Mouse (Mus musculus) stomach, embryonic 15.5 days (tissue): ENCODE results near the gene Osbpl10. TPM values are rescaled to one million over a fixed set of nuclear protein-coding genes. Genes with fewer than 3 reads are reported as not detected.
A peak's percentile ranks its signal among the peaks of the same experiment; 100 is the strongest.

Source experiments
- ATAC-seq: fragments of 200-750 bp; cut with Nextera tagmentation; 2 replicates; pipeline ENCODE4 v1.8.0; 2017; ENCODE audit warnings: low read depth, moderate number of reproducible peaks, moderate TSS enrichment; ENCODE audit not compliant: insufficient read depth, low FRiP score
- H3K27ac ChIP-seq: fragments of 300-500 bp; sonication (generic); 2 replicates; pipeline ENCODE4 v1.5.1; 2015; ENCODE audit warnings: mild to moderate bottlenecking, inconsistent platforms
- H3K27me3 ChIP-seq: fragments of 300-500 bp; sonication (generic); replicated peaks from 2 replicates; pipeline ENCODE4 v1.6.1; 2015; ENCODE audit warnings: inconsistent platforms
- H3K36me3 ChIP-seq: fragments of 300-500 bp; sonication (generic); 2 replicates; pipeline ENCODE4 v1.6.1; 2015; ENCODE audit warnings: inconsistent platforms
- H3K4me1 ChIP-seq: fragments of 300-500 bp; sonication (generic); 2 replicates; pipeline ENCODE4 v1.6.1; 2015; ENCODE audit warnings: inconsistent platforms
- H3K4me2 ChIP-seq: fragments of 300-500 bp; sonication (generic); 2 replicates; pipeline ENCODE4 v1.6.1; 2015; ENCODE audit warnings: mild to moderate bottlenecking, inconsistent platforms
- H3K4me3 ChIP-seq: fragments of 300-500 bp; sonication (generic); replicated peaks from 2 replicates; pipeline ENCODE4 v1.5.1; 2015; ENCODE audit warnings: inconsistent platforms
- H3K9ac ChIP-seq: fragments of 300-500 bp; sonication (generic); 2 replicates; pipeline ENCODE4 v1.6.1; 2015; ENCODE audit warnings: inconsistent platforms
- H3K9me3 ChIP-seq: fragments of 300-500 bp; sonication (generic); 2 replicates; pipeline ENCODE4 v1.6.1; 2016; ENCODE audit warnings: inconsistent platforms
- WGBS: fragments of 180-500 bp; shearing (Covaris S2); methylation state at CpG from one replicate; pipeline ENCODE4 v1.1.7; 2015; 5-methylcytosine and 5-hydroxymethylcytosine counted together
- polyA plus RNA-seq: library from polyadenylated mRNA; unstranded; fragments of >200 nt; fragmentation: Nextera tagmentation; extraction: Ambion mirVana; gene quantifications from 2 replicates; pipeline ENCODE4 v1.2.1, GENCODE M21; 2015

The Osbpl10 gene
- 2.0 and 2.3 TPM in 2 replicates for polyA plus RNA-seq

GRCm38 (mm10) chr9:114978281-114979111, at the start of gene Osbpl10:
Gene Osbpl10 (plus strand): TSS chr9:114978569.
- Histone ChIP-seq H3K27me3 (no peaks in the 10 kb centered on the region), H3K36me3 (no peaks in the 10 kb centered on the region), H3K9me3 (no peaks in the 10 kb centered on the region), H3K4me2 (peak within 1 kb of the TSS; percentile 91), H3K4me3 (peak within 1 kb of the TSS; percentile 75), H3K9ac (peak within 1 kb of the TSS; percentile 74), H3K4me1 (peaks cover 7% of the 10 kb centered on the region), H3K27ac (peak within 1 kb of the TSS; percentile 82)
- WGBS = under 1% methylated on average over 67 of the region's 86 CpGs
- ATAC-seq = peak; percentile 81

GRCm38 (mm10) chr9:114930464-114931090, 47.8 kb upstream of the Osbpl10 start:
- Histone ChIP-seq H3K9me3 (no peaks in the 10 kb centered on the region), H3K9ac (no peak overlapping the region), H3K36me3 (no peaks in the 10 kb centered on the region), H3K4me2 (no peak overlapping the region), H3K4me3 (no peak overlapping the region), H3K4me1 (peaks cover 12% of the 10 kb centered on the region), H3K27ac (no peak overlapping the region), H3K27me3 (no peaks in the 10 kb centered on the region)
- no peak for ATAC-seq
- 85% methylated on average over 9 of the region's 9 CpGs for WGBS

GRCm38 (mm10) chr9:114932607-114933006, 45.8 kb upstream of the Osbpl10 start:
- 24% methylated on average over 13 of the region's 13 CpGs for WGBS
- no peak overlapping the region for H3K27ac ChIP-seq

GRCm38 (mm10) chr9:114933037-114933722, 45.2 kb upstream of the Osbpl10 start:
- Histone ChIP-seq H3K4me1 (peaks cover 8% of the 10 kb centered on the region; the same call in 1 of the 2 replicates), H3K27ac (peak overlapping the region; percentile 84), H3K9me3 (no peaks in the 10 kb centered on the region), H3K9ac (peak overlapping the region; percentile 35), H3K4me3 (peak overlapping the region; percentile 58), H3K4me2 (peak overlapping the region; percentile 92), H3K27me3 (no peaks in the 10 kb centered on the region), H3K36me3 (no peaks in the 10 kb centered on the region)
- WGBS = under 1% methylated on average over 47 of the region's 50 CpGs
- ATAC-seq = peak; percentile 28; the same call in 1 of the 2 replicates

More at GRCm38 (mm10) chr9:114932607-114933006, 45.8 kb upstream of the Osbpl10 start:
- no peak for ATAC-seq
- H3K4me2 ChIP-seq = peak overlapping the region; percentile 92
- H3K36me3 ChIP-seq = no peaks in the 10 kb centered on the region
- peak overlapping the region; percentile 58 for H3K4me3 ChIP-seq
- no peaks in the 10 kb centered on the region for H3K27me3 ChIP-seq
- 0 out of 2 replicates have a peak overlapping the region, but pooled peaks have one; percentile 35 for H3K9ac ChIP-seq
- peaks cover 8% of the 10 kb centered on the region; the same call in 1 of the 2 replicates for H3K4me1 ChIP-seq
- H3K9me3 ChIP-seq = no peaks in the 10 kb centered on the region

- H3K36me3 ChIP-seq = no peaks in the 10 kb centered on the region
- H3K4me1 ChIP-seq = peaks cover 8% of the 10 kb centered on the region; the same call in 1 of the 2 replicates
- peak within 1 kb of the TSS; percentile 92 for H3K4me2 ChIP-seq
- under 1% methylated on average over 30 of the region's 30 CpGs for WGBS
- H3K9ac ChIP-seq = peak within 1 kb of the TSS; percentile 35
- peak; percentile 99 for ATAC-seq
- peak within 1 kb of the TSS; percentile 58 for H3K4me3 ChIP-seq
- peak within 1 kb of the TSS; percentile 84 for H3K27ac ChIP-seq
- H3K27me3 ChIP-seq = no peaks in the 10 kb centered on the region
- H3K9me3 ChIP-seq = no peaks in the 10 kb centered on the region
These were observed 44.6 kb upstream of the Osbpl10 start, which contains the start of gene Gpd1l for GRCm38 (mm10) chr9:114933723-114934171. Gene Gpd1l (minus strand): TSS chr9:114933987.

- no peak; the same call in 1 of the 2 replicates for ATAC-seq
- no peaks in the 10 kb centered on the region for H3K36me3 ChIP-seq
- H3K9ac ChIP-seq = no peak overlapping the region
- H3K4me1 ChIP-seq = peaks cover 8% of the 10 kb centered on the region; the same call in 1 of the 2 replicates
- 53% methylated on average over 11 of the region's 11 CpGs for WGBS
- H3K4me3 ChIP-seq = peak overlapping the region; percentile 58
- H3K9me3 ChIP-seq = no peaks in the 10 kb centered on the region
- no peak overlapping the region for H3K27ac ChIP-seq
- H3K27me3 ChIP-seq = no peaks in the 10 kb centered on the region
- peak overlapping the region; percentile 92 for H3K4me2 ChIP-seq
These were observed 44.1 kb upstream of the Osbpl10 start for GRCm38 (mm10) chr9:114934231-114934630.

- peaks cover 8% of the 10 kb centered on the region; the same call in 1 of the 2 replicates for H3K4me1 ChIP-seq
- H3K4me3 ChIP-seq = no peak overlapping the region
- WGBS = 77% methylated on average over 4 of the region's 4 CpGs
- H3K9me3 ChIP-seq = no peaks in the 10 kb centered on the region
- H3K36me3 ChIP-seq = no peaks in the 10 kb centered on the region
- H3K9ac ChIP-seq = no peak overlapping the region
- ATAC-seq = no peak
- H3K27me3 ChIP-seq = no peaks in the 10 kb centered on the region
- no peak overlapping the region for H3K27ac ChIP-seq
- H3K4me2 ChIP-seq = no peak overlapping the region
These were observed 43.0 kb upstream of the Osbpl10 start for GRCm38 (mm10) chr9:114935321-114935720.

- ATAC-seq = no peak
- Histone ChIP-seq H3K27ac (no peak overlapping the region), H3K4me2 (no peak overlapping the region), H3K27me3 (no peaks in the 10 kb centered on the region), H3K9ac (no peak overlapping the region), H3K4me1 (peaks cover 8% of the 10 kb centered on the region; the same call in 1 of the 2 replicates), H3K4me3 (no peak overlapping the region), H3K9me3 (no peaks in the 10 kb centered on the region), H3K36me3 (no peaks in the 10 kb centered on the region)
- 64% methylated on average over 2 of the region's 2 CpGs for WGBS
These were observed 41.7 kb upstream of the Osbpl10 start for GRCm38 (mm10) chr9:114936687-114937086.

GRCm38 (mm10) chr9:114944642-114945041, 33.7 kb upstream of the Osbpl10 start:
- Histone ChIP-seq H3K4me2 (no peak overlapping the region), H3K4me3 (no peak overlapping the region), H3K4me1 (0 out of 2 replicates have a peak, but pooled peaks cover 3% of the 10 kb centered on the region), H3K36me3 (no peaks in the 10 kb centered on the region), H3K27me3 (no peaks in the 10 kb centered on the region), H3K9ac (no peak overlapping the region), H3K27ac (no peak overlapping the region), H3K9me3 (no peaks in the 10 kb centered on the region)
- no peak for ATAC-seq
- 76% methylated on average over 3 of the region's 3 CpGs for WGBS

- WGBS = 85% methylated on average over 6 of the region's 6 CpGs
- no peaks in the 10 kb centered on the region for H3K27me3 ChIP-seq
- no peak overlapping the region for H3K4me2 ChIP-seq
- no peak overlapping the region for H3K27ac ChIP-seq
- H3K4me3 ChIP-seq = no peak overlapping the region
- no peak overlapping the region for H3K9ac ChIP-seq
- ATAC-seq = no peak
- no peaks in the 10 kb centered on the region for H3K9me3 ChIP-seq
- no peaks in the 10 kb centered on the region for H3K36me3 ChIP-seq
- 0 out of 2 replicates have a peak, but pooled peaks cover 3% of the 10 kb centered on the region for H3K4me1 ChIP-seq
These were observed 32.8 kb upstream of the Osbpl10 start for GRCm38 (mm10) chr9:114945576-114945975.

GRCm38 (mm10) chr9:114948395-114948794, 30.0 kb upstream of the Osbpl10 start:
- Histone ChIP-seq H3K4me3 (no peak overlapping the region), H3K9ac (no peak overlapping the region), H3K36me3 (no peaks in the 10 kb centered on the region), H3K27ac (no peak overlapping the region; the same call in 1 of the 2 replicates), H3K9me3 (no peaks in the 10 kb centered on the region), H3K4me2 (no peak overlapping the region), H3K4me1 (0 out of 2 replicates have a peak, but pooled peaks cover 3% of the 10 kb centered on the region), H3K27me3 (no peaks in the 10 kb centered on the region)
- ATAC-seq = no peak
- 45% methylated on average over 5 of the region's 5 CpGs for WGBS
